Mouse (Mus musculus) cortical plate, adult 2 months (tissue): ENCODE measurements around the gene Samd4. TPM values are rescaled to one million over a fixed set of nuclear protein-coding genes. Genes with fewer than 3 reads are reported as not detected.

Experiments
- H3K27ac ChIP-seq: fragments of 200-500 bp; 2 replicates; pipeline ENCODE4 v1.5.1; 2012; ENCODE audit warnings: low read length, control low read depth, inconsistent platforms; ENCODE audit not compliant: insufficient read depth
- H3K4me1 ChIP-seq: fragments of 200-500 bp; 2 replicates; pipeline ENCODE4 v1.6.1; 2011; ENCODE audit warnings: low read length; ENCODE audit not compliant: control insufficient read depth, insufficient read depth
- H3K4me3 ChIP-seq: fragments of 200-500 bp; 2 replicates; pipeline ENCODE4 v1.5.1; 2011; ENCODE audit warnings: mild to moderate bottlenecking, low read length, control low read depth; ENCODE audit not compliant: insufficient read depth
- CTCF ChIP-seq: fragments of 200-500 bp; IDR thresholded peaks from 2 replicates; pipeline ENCODE4 v1.5.1; 2011; ENCODE audit warnings: mild to moderate bottlenecking, control low read depth, low read length; ENCODE audit not compliant: insufficient read depth; ENCODE audit errors: extremely low read depth
- POLR2A ChIP-seq: fragments of 200-500 bp; IDR thresholded peaks from 2 replicates; pipeline ENCODE4 v1.6.1; 2011; ENCODE audit warnings: mild to moderate bottlenecking, low read length, control low read depth; ENCODE audit not compliant: insufficient read depth; ENCODE audit errors: extremely low read depth
- polyA plus RNA-seq: library from polyadenylated mRNA; depleted of rRNA; stranded (reverse); fragments of >200 nt; gene quantifications from 2 replicates; pipeline ENCODE4 v1.2.3, GENCODE M21; 2012

Samd4 gene
- polyA plus RNA-seq, 1 experiment, result 14.0 TPM

DNA sequence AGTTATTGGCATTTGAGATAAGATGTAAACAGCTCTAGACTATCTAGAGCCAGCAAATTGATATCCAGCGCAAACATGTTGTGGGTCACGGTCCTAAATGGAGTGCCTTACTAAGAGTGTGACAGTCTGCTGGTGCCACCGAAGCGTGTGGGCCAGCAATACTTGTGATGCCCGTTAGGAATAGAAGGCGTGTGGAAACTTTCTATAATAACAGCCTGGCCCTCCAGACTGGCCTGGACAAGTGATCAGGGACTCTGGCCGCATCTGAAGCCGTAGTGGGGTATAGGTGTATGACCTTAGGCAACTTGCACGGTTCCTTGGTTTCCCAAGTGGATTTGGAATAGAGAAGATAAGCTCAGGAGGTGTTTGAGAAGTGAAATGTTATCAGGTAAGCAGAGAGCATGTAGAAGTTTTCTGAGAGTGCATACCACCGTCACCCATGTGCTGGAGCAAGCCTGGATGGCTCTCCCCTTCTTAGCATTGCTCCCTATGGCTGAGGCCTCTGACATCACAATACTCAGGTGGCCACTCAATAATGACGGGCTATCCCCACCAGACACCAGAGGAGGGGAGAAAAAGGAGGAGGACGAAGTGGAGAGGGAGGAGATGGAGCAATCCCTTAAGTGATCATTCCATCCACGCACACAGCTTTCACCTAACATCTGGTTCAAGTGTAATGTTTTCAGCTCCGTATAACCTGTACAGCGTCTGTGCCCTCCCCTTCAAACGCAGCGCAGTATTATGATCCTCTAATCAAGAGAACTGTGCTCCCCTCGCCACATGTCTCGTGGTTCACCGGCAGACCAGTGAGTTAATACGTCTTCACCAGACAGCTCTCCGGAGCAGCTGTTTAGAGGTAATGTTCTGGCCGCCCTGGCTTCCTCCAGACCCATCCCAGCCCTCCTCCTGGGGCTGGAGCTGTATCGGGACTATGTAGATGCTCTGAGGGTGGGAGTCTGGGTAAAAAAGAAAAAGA lies 118.4 kb downstream of the Samd4 start:
- no peak for TF ChIP-seq CTCF
- TF ChIP-seq POLR2A, result no peak
- H3K4me1 ChIP-seq, result no peaks in the 10 kb centered on the region
- no peak overlapping the region for H3K27ac ChIP-seq
- H3K4me3 ChIP-seq, result no peak overlapping the region

DNA sequence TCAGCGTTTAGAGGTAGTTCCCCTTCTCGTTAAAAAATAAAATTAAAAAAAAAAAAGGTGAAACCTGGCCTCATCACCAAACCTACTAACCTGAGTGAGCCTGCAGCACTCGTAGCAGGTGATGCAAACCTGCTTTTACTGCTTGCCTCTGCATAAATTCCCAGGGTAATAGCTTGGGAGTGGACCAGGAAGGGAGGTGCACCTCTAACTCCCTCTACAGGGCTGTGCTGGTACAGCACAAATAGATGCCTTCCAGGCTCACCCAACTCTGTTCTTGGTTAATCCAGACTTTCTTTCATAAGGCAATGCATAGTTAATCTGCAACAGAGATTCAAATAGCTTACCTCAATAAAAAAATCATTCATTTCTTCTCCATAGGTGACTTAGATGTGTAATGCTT lies 121.5 kb downstream of the Samd4 start:
- no peaks in the 10 kb centered on the region for H3K4me1 ChIP-seq
- H3K27ac ChIP-seq, result no peak overlapping the region
- H3K4me3 ChIP-seq, result no peak overlapping the region
- TF ChIP-seq POLR2A (no peak), CTCF (peak; percentile 58)

DNA sequence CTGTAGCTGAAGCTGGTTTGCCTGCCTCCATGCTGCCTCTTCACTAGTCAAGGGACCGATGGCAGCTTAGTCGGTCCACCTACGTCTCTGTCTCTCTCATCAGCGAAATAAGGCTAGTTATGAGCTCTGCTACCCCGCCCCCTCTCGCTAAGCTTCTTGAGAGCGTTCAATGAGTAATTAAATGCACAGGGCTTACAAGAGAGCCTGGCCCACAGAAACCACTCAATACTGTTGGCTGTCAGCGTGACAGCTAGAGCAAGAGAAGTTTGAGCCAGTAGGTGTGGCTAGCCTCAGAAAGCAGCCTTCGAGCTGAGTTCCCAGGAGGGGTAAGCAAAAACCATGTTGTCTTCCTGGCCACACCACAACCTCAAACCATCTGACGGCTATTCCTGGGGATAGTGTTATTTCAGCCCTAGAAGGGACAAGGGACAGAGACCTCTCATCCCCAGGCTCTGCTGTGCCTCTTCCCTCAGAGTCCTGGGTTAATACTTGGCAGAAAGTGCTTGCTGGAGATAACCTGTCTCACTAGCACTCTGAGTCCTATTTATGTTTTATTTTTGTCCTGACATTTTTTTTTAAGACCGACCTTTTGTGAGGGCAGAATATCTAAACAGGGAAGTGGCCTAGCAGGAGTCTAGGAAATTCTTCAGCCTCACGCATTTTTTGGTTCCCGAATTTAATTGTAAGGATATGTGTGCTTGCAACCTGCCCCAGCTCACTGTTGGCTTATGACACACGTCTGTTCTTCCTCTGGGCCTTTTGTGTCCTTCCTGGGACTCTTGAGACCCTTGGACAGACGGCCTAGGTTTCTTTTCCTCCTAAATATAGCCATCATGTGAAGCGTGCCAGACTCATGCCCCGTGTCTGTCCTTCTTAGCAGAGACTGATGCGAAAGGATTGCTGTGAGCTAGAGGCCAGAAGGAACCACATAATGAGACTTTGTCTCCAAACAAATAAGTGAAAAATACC lies 128.8 kb downstream of the Samd4 start:
- Histone ChIP-seq H3K4me1 (0 out of 2 replicates have a peak, but pooled peaks cover 3% of the 10 kb centered on the region), H3K27ac (no peak overlapping the region), H3K4me3 (no peak overlapping the region)
- TF ChIP-seq POLR2A (no peak), CTCF (no peak)

DNA sequence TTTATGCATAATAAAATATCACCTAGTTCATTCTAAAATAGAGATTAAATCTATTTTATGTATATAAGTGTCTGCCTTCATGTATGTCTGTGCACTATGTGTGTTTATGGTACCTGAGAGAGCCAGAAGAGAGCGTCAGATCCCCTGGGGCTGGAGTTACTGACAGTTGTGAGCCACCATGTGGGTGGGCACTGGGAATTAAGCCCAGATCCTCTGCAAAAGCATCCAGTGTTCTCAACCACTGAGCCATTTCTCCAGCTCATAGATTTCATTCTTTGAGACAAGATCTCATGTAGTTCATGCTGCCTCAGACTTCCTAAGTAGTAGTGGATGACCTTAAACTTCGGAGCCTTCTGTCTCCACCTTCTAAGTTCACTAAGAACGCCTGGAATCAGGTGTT lies 133.0 kb downstream of the Samd4 start:
- TF ChIP-seq CTCF (no peak), POLR2A (no peak)
- Histone ChIP-seq H3K27ac (no peak overlapping the region), H3K4me1 (0 out of 2 replicates have a peak, but pooled peaks cover 3% of the 10 kb centered on the region), H3K4me3 (no peak overlapping the region)

DNA sequence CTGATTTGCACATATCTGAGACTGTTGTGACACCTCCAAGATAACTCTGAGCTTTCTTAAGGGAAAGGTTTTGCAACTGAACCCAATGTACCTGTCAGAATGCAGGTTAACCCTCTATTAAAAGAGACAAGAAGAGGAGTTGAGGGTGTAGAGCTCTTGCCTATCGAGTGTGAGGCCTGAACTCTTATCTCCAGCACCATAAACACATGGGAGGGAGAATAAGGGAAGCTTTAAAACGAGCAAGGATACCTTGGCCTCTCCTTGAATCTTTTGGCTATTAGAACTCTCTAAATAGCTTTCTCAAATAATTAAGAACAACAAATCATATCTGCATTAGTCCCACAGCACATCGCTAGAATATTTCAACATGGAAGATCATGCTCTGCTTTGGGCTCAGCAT lies 135.0 kb downstream of the Samd4 start:
- H3K4me1 ChIP-seq, result no peaks in the 10 kb centered on the region
- no peak overlapping the region for H3K27ac ChIP-seq

DNA sequence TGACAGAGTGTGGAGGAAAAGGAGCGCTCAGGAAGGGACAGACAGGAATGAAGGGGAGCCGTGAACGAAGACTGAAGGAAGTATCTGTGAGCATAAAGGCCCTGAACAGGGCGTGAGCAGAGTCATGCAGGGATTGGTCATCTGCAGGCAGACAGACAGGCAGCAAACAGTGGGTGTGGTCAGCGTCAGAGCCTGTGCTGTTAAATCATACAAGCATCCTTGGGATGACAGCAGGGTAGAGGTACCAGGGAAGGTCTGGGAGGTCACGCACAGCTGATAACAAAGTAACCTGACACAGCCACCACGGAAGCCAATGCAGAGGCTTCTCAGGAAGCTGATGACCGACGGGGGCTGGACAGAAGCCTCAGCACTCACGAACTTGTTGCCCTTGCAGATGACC lies 138.2 kb downstream of the Samd4 start:
- no peak overlapping the region for H3K4me3 ChIP-seq
- TF ChIP-seq POLR2A, result no peak
- no peak for TF ChIP-seq CTCF
- no peaks in the 10 kb centered on the region for H3K4me1 ChIP-seq
- H3K27ac ChIP-seq, result no peak overlapping the region

More for the DNA sequence above, 135.0 kb downstream of the Samd4 start:
- TF ChIP-seq POLR2A, result no peak
- no peak for TF ChIP-seq CTCF
- no peak overlapping the region for H3K4me3 ChIP-seq

DNA sequence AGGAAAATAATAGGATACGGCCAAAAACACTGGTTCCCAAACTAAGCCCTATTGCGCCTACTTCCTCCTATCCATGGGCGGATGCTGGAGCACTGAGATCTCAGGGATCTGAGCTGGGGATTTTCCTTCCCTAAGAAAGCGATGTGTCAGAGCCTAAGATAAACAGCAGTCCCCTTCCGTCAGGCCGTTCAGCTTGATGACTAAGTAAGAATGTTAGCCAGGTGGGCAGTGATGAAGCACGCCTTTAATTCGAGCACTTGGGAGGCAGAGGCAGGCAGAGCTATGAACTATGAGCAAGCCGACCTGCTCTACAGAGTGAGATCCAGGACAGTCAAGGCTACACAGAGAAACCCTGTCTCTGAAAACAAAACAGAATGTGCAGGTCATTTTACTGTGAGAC lies 140.9 kb downstream of the Samd4 start:
- TF ChIP-seq CTCF (no peak), POLR2A (no peak)
- Histone ChIP-seq H3K4me3 (no peak overlapping the region), H3K27ac (no peak overlapping the region), H3K4me1 (peaks cover 2% of the 10 kb centered on the region; the same call in 1 of the 2 replicates)

DNA sequence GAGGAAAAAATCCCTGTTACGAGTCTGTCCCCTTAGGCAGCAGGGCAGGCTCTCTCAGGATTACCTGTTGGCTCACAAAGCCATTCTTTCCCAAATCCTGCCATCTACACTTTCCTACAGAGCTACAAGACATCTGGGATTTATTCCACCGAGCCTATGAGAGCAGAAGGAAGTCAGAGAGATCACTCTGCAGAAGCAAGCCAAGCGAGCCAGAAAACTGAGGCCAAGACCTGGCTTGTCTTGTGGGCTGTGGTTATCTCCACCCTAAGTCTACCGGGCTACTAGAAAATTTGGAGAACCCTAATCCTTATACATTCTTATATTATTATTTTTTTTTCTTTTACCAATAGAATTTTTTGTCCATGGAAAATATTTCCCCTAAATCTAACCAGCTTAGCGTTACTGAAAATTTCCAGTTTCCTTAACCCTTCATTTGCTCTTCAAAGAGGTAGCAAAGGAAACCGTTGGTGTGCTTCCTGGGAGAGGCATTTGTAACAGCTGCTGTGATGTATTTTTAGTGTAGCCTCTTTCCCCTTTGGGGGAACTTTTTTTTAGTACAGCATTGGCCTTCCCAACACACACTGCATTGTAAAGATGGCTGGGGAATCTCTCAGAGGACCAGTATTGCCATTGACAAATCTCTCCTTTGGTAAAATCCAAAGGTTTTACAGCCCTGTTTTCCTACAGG lies 144.9 kb downstream of the Samd4 start:
- peaks cover 2% of the 10 kb centered on the region; the same call in 1 of the 2 replicates for H3K4me1 ChIP-seq
- TF ChIP-seq CTCF, result no peak
- TF ChIP-seq POLR2A, result no peak
- no peak overlapping the region for H3K27ac ChIP-seq
- no peak overlapping the region for H3K4me3 ChIP-seq

DNA sequence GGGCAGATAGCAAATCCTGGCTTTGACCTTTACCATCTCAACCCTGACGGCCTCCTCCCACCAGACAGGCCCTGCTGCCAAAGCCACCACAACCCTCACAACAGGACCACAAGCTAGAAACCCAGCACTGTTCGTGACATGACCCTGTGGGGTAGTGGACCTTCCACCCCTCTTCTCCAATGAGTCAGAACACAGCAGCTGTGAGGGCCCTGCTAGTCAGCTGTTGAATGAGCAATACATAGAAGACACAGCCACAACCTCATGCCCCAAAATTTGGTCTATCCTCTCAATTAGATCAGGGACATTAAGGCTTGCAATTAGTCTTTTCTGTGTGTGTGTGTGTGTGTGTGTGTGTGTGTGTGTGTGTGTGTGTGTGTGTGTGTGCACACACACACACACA lies 148.9 kb downstream of the Samd4 start:
- H3K4me1 ChIP-seq, result peaks cover 3% of the 10 kb centered on the region; the same call in 1 of the 2 replicates
- H3K27ac ChIP-seq, result no peak overlapping the region
- H3K4me3 ChIP-seq, result no peak overlapping the region
- TF ChIP-seq CTCF (no peak), POLR2A (no peak)
